Mouse (Mus musculus) kidney, adult 18-20 months (tissue): Measurements from ENCODE around the gene Hs1bp3.

ENCODE experiments used
- DNase-seq: peaks from one replicate; pipeline ENCODE4 v3.0.0; 2021

The Hs1bp3 gene

DNA sequence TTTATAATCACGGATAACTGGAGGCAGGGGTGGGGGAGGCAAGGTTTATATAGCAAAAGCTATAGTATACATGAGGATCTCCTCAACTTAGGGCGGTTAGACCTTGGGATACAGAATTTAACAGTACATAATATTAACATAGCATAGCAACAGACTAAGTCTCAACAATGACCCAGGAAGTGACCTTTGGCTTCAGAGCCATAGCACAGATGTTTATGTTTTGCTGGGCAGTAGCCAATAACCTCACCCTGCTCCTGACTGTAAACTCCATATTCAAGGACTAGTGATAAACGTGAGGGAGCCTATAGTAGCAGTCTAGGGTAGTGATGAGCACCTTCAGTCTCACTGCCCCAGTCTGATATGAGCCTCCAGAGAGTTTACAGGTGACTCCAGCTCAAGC lies 53.5 kb downstream of the Hs1bp3 start:
- no peak for DNase-seq

DNA sequence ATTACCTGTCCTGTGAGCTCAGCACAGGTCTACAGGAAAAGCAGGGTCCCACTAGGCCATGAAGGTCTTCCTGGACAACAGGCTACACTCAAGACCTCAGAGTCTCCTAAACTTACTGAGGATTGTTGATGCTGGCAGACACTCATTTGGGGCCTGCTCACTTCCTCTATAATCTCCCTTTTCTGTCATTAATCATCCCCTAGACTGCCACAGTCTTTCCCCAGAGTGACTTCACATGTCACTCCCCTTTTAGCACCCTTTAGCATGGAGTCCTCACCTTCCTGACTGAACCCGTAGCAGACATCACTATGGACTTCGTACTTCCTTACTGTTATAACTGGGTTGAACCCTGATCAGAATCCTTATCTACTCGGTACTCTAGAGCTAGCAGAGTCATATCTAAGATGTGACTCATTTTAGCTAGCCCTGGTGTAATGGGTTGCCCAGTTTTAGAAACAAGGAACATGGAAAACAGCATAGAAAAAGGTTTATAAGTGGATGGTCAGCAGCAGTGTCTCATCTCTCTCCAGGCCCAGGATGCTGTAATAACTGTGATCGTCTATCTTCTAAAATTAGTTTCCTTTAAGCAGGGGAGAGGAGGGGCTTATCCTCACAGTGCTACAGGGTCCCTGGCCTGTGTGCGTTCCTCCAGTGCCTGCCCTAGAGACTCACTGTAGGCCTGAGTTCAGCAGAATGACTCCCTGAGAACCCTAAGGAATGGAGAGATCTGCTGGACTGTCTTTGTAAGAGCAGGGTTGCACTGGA lies 58.7 kb downstream of the Hs1bp3 start:
- no peak for DNase-seq

DNA sequence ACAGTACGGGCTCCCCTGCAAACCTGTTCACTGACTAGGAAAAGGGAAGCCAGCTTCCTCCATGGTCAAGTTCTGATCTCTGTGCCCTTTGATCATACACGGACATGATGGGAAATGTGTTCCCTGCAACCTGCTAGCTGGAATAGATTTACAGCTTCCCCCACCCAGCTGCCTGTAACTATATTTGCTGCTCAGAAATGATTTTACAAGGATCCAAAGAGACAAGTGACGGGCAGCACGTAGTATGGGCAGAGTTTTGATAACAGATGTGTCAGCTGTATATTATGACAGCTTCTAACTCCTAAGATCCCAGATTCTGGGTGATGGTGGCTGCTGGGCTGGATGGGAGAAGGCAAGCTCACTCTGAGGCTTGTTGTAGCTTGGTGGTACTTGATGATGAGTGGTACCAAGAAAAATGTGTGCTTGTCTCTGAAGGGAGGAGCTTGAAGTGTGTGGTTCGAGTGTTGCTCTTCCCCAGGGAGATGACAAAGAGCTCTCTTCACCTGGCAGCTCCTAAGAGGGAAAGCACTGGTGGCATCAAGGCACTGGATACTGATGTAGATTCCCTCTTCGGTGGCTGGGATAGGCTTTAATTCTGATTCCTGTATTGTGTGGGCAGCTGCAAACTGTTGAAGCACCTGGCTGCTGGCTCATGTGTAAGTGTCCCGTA lies 59.4 kb downstream of the Hs1bp3 start:
- no peak for DNase-seq

DNA sequence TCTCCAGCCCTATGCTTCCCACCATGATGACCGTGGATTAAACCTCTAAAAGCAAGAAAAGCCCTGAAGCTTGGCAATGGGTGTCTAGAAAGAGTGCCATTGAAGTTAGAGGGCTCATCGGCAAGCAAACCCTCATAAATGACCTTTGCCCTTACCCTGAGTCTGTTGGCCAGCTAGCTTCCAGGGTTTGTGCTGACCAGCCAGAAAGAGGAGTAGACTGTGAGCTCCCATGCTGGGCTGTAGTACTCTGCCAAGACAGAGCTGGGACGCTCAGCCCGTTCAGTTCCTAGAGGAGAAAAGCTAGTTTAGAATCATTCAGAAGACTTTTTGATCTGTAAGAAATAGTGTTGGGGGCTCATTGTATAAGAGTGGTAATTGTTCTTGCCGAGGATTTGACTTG lies 60.5 kb downstream of the Hs1bp3 start:
- no peak for DNase-seq

DNA sequence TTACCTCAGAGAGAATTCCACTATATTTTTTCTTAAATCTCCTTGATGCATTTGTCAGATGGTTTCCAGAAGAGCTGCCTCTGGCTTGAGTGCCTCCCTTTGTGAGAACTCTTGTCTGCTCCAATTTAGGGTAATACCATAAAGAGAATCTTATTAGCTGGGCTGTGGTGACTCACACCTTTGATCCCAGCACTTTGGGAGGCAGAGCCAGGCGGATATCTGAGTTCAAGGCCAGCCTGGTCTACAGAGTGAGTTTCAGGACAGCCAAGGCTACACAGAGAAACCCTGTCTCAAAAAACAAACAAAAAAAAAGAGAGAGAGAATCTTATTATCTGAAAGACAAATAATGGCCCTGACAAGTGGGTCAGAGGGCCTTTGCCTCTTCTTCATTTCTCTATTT lies 63.9 kb downstream of the Hs1bp3 start:
- DNase-seq, result no peak

DNA sequence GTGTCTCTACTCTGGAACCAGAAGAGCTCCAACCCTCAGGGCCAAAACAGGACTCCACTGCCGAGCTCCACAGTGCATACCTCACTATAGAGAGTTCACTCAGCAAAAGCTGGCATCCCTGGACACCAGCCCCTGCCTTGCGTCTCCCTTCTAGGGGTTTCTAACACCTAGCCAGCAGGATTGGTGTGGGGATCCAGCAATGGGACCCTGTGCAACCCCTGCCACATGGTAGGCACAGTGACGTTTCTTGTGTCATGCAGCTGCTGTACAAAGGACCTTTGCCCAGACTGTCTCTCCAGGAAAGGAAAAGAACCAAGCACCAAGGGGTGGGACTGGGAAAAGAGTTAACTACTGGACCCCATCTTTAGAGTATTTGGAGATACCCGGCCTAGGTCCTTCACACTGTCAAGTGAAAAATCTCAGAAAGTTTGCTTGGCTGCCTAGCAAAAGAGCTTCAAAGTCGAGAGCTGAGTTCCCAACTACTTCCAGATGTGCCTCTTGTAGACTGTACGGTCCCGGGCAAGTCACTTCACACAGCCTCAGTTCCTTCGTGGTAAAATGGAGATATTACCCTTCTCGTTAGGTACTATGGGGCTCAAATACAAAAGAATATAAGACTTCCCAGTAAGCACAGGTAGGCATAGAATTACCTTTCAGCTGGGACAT lies 64.9 kb downstream of the Hs1bp3 start:
- no peak for DNase-seq

DNA sequence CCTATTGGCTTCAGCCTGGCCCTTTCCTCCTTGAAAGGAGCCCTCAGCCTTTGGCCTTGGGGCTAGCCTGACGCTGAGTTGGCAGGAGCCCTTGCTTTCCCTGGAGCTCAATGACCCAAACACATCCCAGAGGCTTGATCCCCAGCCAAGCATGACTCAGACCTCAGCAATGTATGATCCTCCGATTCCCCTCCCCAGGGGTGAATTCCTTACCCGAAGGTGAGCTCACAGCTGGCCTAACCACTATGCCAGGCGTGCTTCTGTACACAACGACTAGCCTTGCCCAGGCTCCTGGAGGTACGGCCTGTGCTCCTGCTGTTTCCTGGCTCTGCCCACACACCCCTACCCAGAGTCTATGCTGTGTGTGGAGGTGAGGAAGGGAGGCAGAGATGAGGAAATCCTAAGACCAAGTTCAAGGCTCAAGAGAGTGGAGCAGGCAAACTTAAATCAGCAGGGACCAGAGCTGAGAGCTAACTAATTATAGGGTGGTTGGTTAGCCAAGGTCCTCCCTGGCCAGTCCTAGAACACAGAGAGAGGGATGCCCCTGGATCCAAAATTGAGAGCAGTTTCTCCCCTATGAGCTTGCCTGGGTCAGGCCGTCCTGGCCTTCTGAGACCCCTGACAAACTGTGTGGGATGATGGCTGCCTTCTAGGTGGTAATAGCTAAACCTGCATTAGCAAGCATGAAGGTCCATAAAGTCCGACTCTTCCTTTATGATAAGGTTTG lies 66.7 kb downstream of the Hs1bp3 start:
- peak; percentile 93 for DNase-seq

DNA sequence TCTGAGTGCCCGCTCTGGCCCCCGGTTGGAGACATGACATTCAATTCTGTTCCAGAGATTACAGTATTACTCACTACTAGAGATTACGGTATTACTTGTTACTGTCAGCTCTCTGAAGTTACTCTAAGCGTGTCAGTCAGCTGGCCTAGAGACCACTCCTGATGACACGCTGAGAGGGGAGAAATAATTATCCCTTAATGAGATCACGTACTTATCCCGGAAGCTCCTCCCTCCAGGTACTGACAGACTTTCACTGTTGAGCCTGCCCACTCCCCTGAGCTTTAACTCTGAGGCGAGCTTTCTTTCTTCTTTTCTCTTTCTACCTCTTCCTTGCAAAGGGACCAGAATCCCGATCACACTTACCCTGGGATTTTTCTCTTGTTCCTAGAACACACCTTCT lies 67.7 kb downstream of the Hs1bp3 start:
- no peak for DNase-seq

DNA sequence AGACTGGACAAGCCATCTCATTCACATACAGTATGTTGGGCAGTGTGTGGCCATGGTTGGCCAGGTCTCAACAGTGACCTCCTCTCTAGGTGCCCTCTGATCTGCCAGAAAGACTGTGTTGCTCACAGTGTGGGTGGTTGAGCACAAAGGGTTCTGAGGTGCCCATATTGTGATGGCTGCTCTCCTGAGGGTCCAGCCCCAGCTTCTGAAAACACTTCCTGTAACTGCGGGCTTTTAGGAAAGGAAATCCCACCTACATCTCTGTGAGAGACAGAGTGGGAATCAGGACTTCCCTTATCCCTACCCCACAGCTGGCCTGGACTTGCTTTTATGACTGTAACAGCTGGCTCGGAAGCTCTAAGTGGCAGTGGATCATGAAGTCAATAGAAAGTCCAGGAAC lies 68.7 kb downstream of the Hs1bp3 start:
- DNase-seq, result no peak

DNA sequence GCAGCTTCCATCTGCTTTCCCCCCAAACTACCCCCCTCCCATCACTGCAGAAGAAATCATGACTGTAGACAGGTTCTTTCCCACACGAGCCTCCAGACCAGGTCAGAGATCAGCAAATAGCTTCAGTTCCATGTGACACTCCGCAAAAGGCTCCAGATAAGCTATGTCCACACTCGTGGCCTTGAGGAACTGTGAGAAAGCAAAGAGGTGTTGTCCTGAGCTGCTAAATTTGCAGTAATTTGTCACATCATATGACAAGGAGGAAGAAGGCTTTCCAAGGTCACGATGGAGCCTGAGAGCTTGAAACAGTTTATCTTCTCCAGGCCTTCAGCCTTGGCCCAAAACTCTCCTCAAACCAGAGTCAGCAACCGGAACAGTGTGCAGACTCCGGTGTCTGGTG lies 70.6 kb downstream of the Hs1bp3 start:
- DNase-seq, result no peak

DNA sequence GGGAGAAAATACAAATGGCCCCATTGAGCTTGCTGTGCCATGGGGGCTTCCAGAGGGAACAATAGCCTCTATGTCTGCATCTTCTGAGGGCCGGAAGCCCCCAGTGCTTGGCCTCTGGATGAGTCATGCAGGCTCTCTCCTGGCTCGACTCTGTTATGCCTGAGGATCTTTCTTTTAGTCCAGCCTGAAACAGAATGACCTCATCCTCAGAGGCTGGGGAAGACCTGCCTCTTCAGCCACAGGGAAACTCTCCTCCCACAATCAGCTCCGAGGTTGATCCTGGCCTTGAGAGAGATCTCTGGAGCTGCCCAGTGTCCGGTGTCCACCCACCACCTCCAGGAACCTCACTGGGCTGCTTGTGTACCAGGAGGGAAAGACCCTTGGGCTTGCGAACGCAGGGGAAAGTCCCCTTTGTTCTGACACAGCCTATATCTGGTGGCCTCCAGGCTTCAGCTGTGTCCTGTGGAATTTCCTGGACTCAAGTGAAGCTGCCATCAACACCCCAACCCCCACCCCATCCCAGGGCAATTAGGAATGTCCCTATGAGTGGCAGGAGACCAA lies 73.3 kb downstream of the Hs1bp3 start:
- no peak for DNase-seq

DNA sequence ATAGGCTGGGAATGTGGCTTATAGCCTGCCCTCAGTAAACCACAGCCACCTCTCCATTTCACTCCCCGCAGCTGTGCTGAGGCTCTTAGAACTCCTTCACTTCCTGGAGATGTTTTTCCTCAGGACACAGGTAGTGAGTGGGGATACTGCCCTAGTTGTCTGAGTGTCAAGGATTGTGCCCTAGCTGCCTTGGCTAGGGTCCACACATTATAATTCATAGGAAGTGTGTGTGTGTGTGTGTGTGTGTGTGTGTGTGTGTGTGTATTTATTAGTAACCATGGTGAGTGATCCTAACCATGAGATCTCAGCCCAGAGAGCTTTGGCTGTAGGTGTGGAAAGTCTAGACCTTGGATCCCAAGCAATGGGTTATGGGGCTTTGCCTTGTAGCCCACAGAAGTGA lies 74.0 kb downstream of the Hs1bp3 start:
- DNase-seq, result no peak

DNA sequence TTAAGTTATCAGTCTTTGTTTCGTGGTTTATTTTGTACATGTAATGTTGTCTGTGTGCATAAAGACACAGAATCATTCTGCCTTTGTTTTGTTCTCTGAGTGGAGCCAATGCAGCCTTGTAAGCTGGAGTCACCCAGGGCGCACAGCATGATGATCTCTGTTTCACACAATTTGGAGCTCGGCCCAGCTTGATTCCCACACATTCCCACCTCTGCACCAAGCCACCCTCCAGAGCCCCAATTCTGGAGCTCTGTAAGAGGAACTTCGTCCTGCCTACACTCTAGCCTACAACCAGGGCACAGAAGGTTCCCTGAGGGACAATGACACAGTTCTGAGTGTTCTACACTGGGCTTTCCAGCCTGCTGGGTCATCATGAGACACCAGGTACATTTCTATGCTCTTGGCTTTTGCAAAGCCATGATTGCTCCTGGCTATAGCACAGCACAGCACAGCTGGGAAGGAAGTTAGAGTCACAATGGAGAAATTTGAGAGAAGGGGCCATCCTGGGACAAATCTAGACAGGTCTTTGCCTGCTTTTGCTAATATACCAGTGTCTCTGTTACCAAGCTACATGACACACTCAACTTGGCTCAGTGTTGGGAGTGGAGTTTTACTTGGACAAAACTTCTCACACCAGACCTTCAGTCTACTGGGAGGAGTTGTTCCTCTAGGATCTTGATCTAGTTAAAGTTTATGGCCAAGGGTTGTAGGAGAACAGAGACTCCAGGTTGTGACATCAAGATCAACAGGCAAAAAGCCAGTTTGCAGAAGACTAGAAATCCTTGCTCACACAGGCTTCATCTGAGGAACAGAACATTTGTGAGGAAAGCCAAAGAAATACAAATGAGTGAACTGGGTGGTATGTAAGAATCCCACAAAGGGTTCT lies 75.5 kb downstream of the Hs1bp3 start:
- DNase-seq, result no peak

DNA sequence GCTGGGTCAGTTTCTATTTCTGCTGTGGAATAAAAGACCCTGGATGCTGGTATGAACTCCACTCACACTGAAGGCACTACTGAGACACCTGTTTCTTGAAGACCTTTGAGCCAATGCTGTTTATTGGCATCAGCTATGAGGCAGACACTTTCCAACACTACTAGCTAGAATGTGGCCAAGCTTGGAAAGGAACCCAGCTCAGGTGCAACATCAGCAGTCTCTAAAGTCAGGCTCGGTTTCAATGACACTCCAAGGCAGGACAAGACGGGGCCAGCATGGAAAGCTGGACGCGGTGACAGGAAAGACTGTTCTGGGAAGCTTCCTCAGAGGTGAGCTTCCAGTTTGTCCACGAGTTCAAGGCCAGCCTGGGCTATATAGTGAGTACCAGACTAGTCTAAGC lies 80.0 kb downstream of the Hs1bp3 start:
- DNase-seq, result no peak
